Mouse (Mus musculus) ES-E14 (cell line): ENCODE measurements around the gene Rsl24d1. TPM values are rescaled to one million over a fixed set of nuclear protein-coding genes. Genes with fewer than 3 reads are reported as not detected.
A peak's percentile ranks its signal among the peaks of the same experiment; 100 is the strongest.

ENCODE experiments used
- DNase-seq: peaks from one replicate; pipeline ENCODE4 v3.0.0-alpha.2; 2013; ENCODE audit warnings: low read depth, low spot score
- H3K27ac ChIP-seq: 2 replicates; pipeline ENCODE4 v1.5.1; 2012; ENCODE audit warnings: low read depth, mild to moderate bottlenecking, low read length, moderate library complexity, mixed read lengths; ENCODE audit not compliant: poor library complexity, insufficient read depth, severe bottlenecking
- H3K36me3 ChIP-seq: 2 replicates; pipeline ENCODE4 v1.6.1; 2012; ENCODE audit warnings: mild to moderate bottlenecking, low read length, moderate library complexity, mixed read lengths; ENCODE audit not compliant: control insufficient read depth, poor library complexity, insufficient read depth, severe bottlenecking
- H3K4me1 ChIP-seq, 2 experiments: fragments of 150-350 bp in 1 of 2; sonication (generic) in 1 of 2; 2 replicates each; pipeline ENCODE4 v1.6.1; 2012; ENCODE audit warnings: low read length in 2 of 2, mild to moderate bottlenecking in 1 of 2, mixed read lengths in 1 of 2; ENCODE audit not compliant: control insufficient read depth in 2 of 2, insufficient read depth in 2 of 2, poor library complexity in 1 of 2
- H3K4me3 ChIP-seq, 2 experiments: fragments of 150-350 bp in 1 of 2; sonication (generic) in 1 of 2; 2 replicates each; pipeline ENCODE4 v1.5.1; 2012; ENCODE audit warnings: low read length in 2 of 2, low read depth in 1 of 2, mild to moderate bottlenecking in 1 of 2, mixed read lengths in 1 of 2; ENCODE audit not compliant: insufficient read depth in 1 of 2, poor library complexity in 1 of 2, severe bottlenecking in 1 of 2
- H3K9ac ChIP-seq: 2 replicates; pipeline ENCODE4 v1.6.1; 2012; ENCODE audit warnings: low read depth, mild to moderate bottlenecking, low read length, mixed read lengths; ENCODE audit not compliant: poor library complexity, insufficient read depth, severe bottlenecking
- H3K9me3 ChIP-seq: fragments of 150-350 bp; sonication (generic); 2 replicates; pipeline ENCODE4 v1.6.1; 2012; ENCODE audit warnings: low read depth, mild to moderate bottlenecking, low read length; ENCODE audit not compliant: control insufficient read depth, insufficient read depth
- CHD2 ChIP-seq: IDR thresholded peaks from 2 replicates; pipeline ENCODE4 v1.6.1; 2014; ENCODE audit warnings: mild to moderate bottlenecking, low read depth, low read length, inconsistent platforms
- HCFC1 ChIP-seq: IDR thresholded peaks from 2 replicates; pipeline ENCODE4 v1.6.1; 2012; ENCODE audit warnings: low read length, inconsistent platforms, borderline replicate concordance; ENCODE audit not compliant: insufficient read depth
- MAFK ChIP-seq: IDR thresholded peaks from 2 replicates; pipeline ENCODE4 v1.6.1; 2014; ENCODE audit warnings: mild to moderate bottlenecking, low read depth, low read length, inconsistent platforms; ENCODE audit not compliant: insufficient read depth
- ZC3H11A ChIP-seq: IDR thresholded peaks from 2 replicates; pipeline ENCODE4 v1.6.1; 2012; ENCODE audit warnings: low read depth, mild to moderate bottlenecking, inconsistent platforms, low read length, borderline replicate concordance
- ZNF384 ChIP-seq: IDR thresholded peaks from 2 replicates; pipeline ENCODE4 v1.6.1; 2012; ENCODE audit warnings: low read depth, low read length, inconsistent platforms
- in situ Hi-C, 2 experiments: fragments of 600-800 bp; cut with MboI; formaldehyde crosslinking; loops; one replicate each; pipeline ENCODE4 v1.15.1; 2025; ENCODE audit warnings: low sequenced_read_pairs in 2 of 2, inconsistent platforms in 1 of 2; ENCODE audit not compliant: unreplicated experiment in 2 of 2
- total RNA-seq: library from RNA; depleted of rRNA; stranded (reverse); fragments of 300-350 nt; gene quantifications from 2 replicates; pipeline ENCODE4 v1.2.3, GENCODE M21; 2012

Rsl24d1 gene
- total RNA-seq, 1 experiment: 147 TPM

DNA sequence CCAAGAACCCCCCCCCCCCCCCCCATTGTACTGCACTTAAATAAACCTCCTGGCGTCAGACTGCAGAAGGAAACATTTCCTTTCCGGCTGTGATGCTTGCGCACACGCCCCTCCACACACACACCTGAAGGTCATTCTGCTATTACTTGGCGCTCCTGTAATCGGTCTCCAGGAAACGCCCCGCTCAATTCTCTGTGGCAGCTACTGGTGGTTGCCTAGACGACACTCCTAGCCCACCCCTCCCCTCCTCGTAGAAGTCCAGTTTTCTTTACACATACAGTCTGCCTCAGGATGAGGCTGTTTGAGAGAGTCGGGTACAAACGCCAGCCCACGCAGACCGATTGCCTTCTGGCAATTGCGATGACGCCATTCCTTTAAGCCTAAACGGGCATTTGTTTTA lies 18.6 kb upstream of the Rsl24d1 start:
- H3K9me3 ChIP-seq: no peaks in the 10 kb centered on the region
- peak; percentile 77 for DNase-seq
- no peak for TF ChIP-seq ZC3H11A
- no peak for TF ChIP-seq MAFK
- no peak for TF ChIP-seq ZNF384
- TF ChIP-seq CHD2: no peak
- no peak for TF ChIP-seq HCFC1
- in situ Hi-C loops: no loop called here
- peak overlapping the region; percentile 84; the same call in 1 of the 2 replicates for H3K27ac ChIP-seq
- H3K4me3 ChIP-seq: peak overlapping the region; percentile 6 to 46; a peak in 3 of 4 replicates
- H3K36me3 ChIP-seq: no peaks in the 10 kb centered on the region
- no peak overlapping the region for H3K9ac ChIP-seq
- H3K4me1 ChIP-seq: peaks cover 4 to 19% of the 10 kb centered on the region in 2 experiments; a peak in 3 of 4 replicates

DNA sequence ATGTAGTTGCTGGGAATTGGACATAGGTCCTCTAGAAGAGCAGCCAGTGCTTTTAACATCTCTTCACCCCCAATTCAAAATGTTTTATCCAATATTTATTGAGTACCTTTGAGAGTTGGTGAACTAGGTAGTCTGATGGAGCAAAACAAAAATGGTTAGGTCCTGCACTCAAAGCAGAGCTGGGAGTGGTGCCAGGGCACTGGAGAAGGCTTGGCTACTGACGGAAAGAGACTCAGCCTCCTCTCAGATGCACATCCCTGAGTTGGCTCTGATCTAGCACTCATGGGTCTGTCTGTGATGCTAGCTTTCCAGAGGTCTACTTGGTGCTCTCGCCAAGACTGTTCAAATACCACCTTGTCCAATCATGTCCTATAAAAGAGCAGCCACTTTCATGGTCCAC lies 15.3 kb upstream of the Rsl24d1 start:
- H3K27ac ChIP-seq: no peak overlapping the region
- in situ Hi-C loops: no loop called here
- DNase-seq: no peak
- peaks cover 11 to 23% of the 10 kb centered on the region in 2 experiments; a peak in 3 of 4 replicates for H3K4me1 ChIP-seq
- no peaks in the 10 kb centered on the region for H3K9me3 ChIP-seq
- no peaks in the 10 kb centered on the region for H3K36me3 ChIP-seq
- no peak overlapping the region for H3K9ac ChIP-seq
- H3K4me3 ChIP-seq: no peak overlapping the region
- TF ChIP-seq ZNF384 (no peak), HCFC1 (no peak), ZC3H11A (no peak), CHD2 (no peak), MAFK (no peak)

DNA sequence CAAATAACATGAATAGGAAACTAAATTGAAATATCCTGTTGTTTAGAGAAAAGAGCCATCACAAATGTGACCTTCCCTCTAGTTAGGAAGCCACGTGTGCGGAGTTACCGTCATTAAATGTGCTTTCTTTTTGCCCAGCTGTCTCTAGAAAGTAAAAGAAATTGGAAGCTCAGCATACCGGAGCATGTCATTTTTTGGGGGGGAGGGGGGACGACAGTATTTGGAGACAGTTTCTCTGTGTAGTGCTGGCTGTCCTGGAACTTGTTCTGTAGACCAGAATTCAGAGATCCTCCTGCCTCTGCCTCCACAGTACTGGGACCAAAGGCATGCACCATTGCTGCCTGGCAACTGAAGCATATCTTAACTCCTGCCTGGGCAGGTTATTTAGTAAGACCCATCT lies 11.7 kb upstream of the Rsl24d1 start, which contains the start of gene Khdc3:
Gene Khdc3, plus strand, starts transcription at position 301 of the 400 bp plus-strand sequence.
- TF ChIP-seq MAFK (no peak), HCFC1 (no peak), ZNF384 (no peak), CHD2 (no peak), ZC3H11A (no peak)
- Histone ChIP-seq H3K36me3 (no peaks in the 10 kb centered on the region), H3K9ac (peak within 1 kb of the TSS; percentile 72; the same call in 1 of the 2 replicates), H3K9me3 (no peaks in the 10 kb centered on the region), H3K4me1 (peaks cover 7 to 19% of the 10 kb centered on the region in 2 experiments; a peak in 3 of 4 replicates), H3K27ac (no peak within 1 kb of the TSS; the same call in 1 of the 2 replicates), H3K4me3 (peak within 1 kb of the TSS; percentile 57 to 75)
- no peak for DNase-seq
- in situ Hi-C loops: no loop called here

DNA sequence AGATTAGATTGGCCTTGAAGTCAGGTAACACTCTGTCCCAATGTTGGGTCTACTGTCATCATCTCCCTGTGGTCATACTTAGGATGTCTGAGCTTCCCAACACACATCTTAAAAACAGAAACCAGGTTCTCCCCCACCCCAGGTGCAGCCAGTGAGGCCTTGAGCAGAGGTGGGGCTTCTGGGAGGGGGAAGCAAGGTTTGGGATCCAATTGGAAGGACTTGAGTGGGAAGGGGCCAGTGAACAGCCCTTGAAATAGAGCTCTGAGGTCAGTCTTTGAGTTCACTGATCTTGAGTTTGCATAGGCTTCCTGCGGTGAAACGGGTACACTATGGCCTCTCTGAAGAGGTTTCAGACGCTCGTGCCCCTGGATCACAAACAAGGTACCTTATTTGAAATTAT lies 11.0 kb upstream of the Rsl24d1 start, which contains the start of gene Gm20509:
Gene Gm20509, plus strand, starts transcription at position 290 of the 400 bp plus-strand sequence.
- in situ Hi-C loops: no loop called here
- no peak within 1 kb of the TSS; the same call in 1 of the 2 replicates for H3K27ac ChIP-seq

More for the DNA sequence above, 11.0 kb upstream of the Rsl24d1 start, which contains the start of gene Gm20509:
- no peak for TF ChIP-seq MAFK
- TF ChIP-seq HCFC1: no peak
- TF ChIP-seq CHD2: no peak
- TF ChIP-seq ZNF384: no peak
- no peak for TF ChIP-seq ZC3H11A
- DNase-seq: no peak
- Histone ChIP-seq H3K4me1 (peaks cover 9 to 19% of the 10 kb centered on the region in 2 experiments), H3K9ac (peak within 1 kb of the TSS; percentile 72), H3K9me3 (no peaks in the 10 kb centered on the region), H3K36me3 (no peaks in the 10 kb centered on the region), H3K4me3 (peak within 1 kb of the TSS; percentile 57 to 75)
